Mouse (Mus musculus) embryo, embryonic 11.5 days (tissue): ENCODE results near the gene Cfc1.
A peak's percentile ranks its signal among the peaks of the same experiment; 100 is the strongest.

Source experiments
- DNase-seq: peaks from one replicate; pipeline ENCODE4 v3.0.0-alpha.2; 2012; ENCODE audit warnings: low read depth, low spot score

The Cfc1 gene

GRCm38 (mm10) chr1:34553690-34554089 is 18.2 kb downstream of the Cfc1 start:
- no peak for DNase-seq

- no peak for DNase-seq
Measured at GRCm38 (mm10) chr1:34554275-34554674, 18.8 kb downstream of the Cfc1 start.

- DNase-seq, result no peak
Measured at GRCm38 (mm10) chr1:34560843-34561242, 25.4 kb downstream of the Cfc1 start, which contains the start of gene Prss40. Prss40 (minus strand) TSS chr1:34560943.

GRCm38 (mm10) chr1:34564383-34565045 is 29.1 kb downstream of the Cfc1 start:
- no peak for DNase-seq

- DNase-seq, result no peak
Measured at GRCm38 (mm10) chr1:34568120-34568519, 32.7 kb downstream of the Cfc1 start.

GRCm38 (mm10) chr1:34569876-34570275 is 34.4 kb downstream of the Cfc1 start:
- no peak for DNase-seq

GRCm38 (mm10) chr1:34571431-34571830 is 36.0 kb downstream of the Cfc1 start:
- no peak for DNase-seq

GRCm38 (mm10) chr1:34573221-34573620 is 37.8 kb downstream of the Cfc1 start:
- no peak for DNase-seq

GRCm38 (mm10) chr1:34578851-34579781 is 43.7 kb downstream of the Cfc1 start, which contains the start of gene Amer3:
Amer3 (plus strand) TSS chr1:34579657.
- peak; percentile 61 for DNase-seq

- no peak for DNase-seq
Measured at GRCm38 (mm10) chr1:34579782-34580356, 44.4 kb downstream of the Cfc1 start.

GRCm38 (mm10) chr1:34582218-34582617 is 46.8 kb downstream of the Cfc1 start:
- no peak for DNase-seq

GRCm38 (mm10) chr1:34583821-34584263 is 48.4 kb downstream of the Cfc1 start:
- DNase-seq, result no peak

- no peak for DNase-seq
Measured at GRCm38 (mm10) chr1:34584736-34585135, 49.3 kb downstream of the Cfc1 start.

- no peak for DNase-seq
Measured at GRCm38 (mm10) chr1:34587298-34588096, 52.0 kb downstream of the Cfc1 start.
